Mouse (Mus musculus): ENCODE results near the gene Cacnb1.

Cacnb1 gene

GRCm38 (mm10) chr11:98022555-98023371, at the start of gene Cacnb1:
Gene Cacnb1 (minus strand): TSS chr11:98023034.
- DNase-seq (ENCODE audit: low read depth): no peak

GRCm38 (mm10) chr11:98067255-98067654, 44.4 kb upstream of the Cacnb1 start:
- no peak for DNase-seq (ENCODE audit: low read depth)

GRCm38 (mm10) chr11:98066201-98066600, 43.4 kb upstream of the Cacnb1 start:
- no peak for DNase-seq (ENCODE audit: low read depth)

- peak; percentile 58 for DNase-seq (ENCODE audit: low read depth)
These were observed 39.2 kb upstream of the Cacnb1 start for GRCm38 (mm10) chr11:98061904-98062562.

GRCm38 (mm10) chr11:98061441-98061840, 38.6 kb upstream of the Cacnb1 start:
- DNase-seq (ENCODE audit: low read depth): no peak

GRCm38 (mm10) chr11:98060104-98060692, 37.4 kb upstream of the Cacnb1 start:
- DNase-seq (ENCODE audit: low read depth): no peak

- DNase-seq (ENCODE audit: low read depth): no peak
These were observed 36.8 kb upstream of the Cacnb1 start for GRCm38 (mm10) chr11:98059662-98060061.

GRCm38 (mm10) chr11:98057998-98058397, 35.2 kb upstream of the Cacnb1 start:
- DNase-seq (ENCODE audit: low read depth): no peak

GRCm38 (mm10) chr11:98057466-98057865, 34.6 kb upstream of the Cacnb1 start:
- DNase-seq (ENCODE audit: low read depth): no peak

GRCm38 (mm10) chr11:98052989-98053834, 30.4 kb upstream of the Cacnb1 start, which contains the start of gene Stac2:
Gene Stac2 (minus strand): TSS chr11:98053462.
- DNase-seq (ENCODE audit: low read depth): no peak

GRCm38 (mm10) chr11:98052129-98052988, 29.5 kb upstream of the Cacnb1 start:
- DNase-seq (ENCODE audit: low read depth): no peak

- no peak for DNase-seq (ENCODE audit: low read depth)
These were observed 28.8 kb upstream of the Cacnb1 start for GRCm38 (mm10) chr11:98051611-98052128.

- DNase-seq (ENCODE audit: low read depth): no peak
These were observed 28.1 kb upstream of the Cacnb1 start for GRCm38 (mm10) chr11:98050940-98051339.

GRCm38 (mm10) chr11:98050520-98050815, 27.6 kb upstream of the Cacnb1 start:
- no peak for DNase-seq (ENCODE audit: low read depth)

- no peak for DNase-seq (ENCODE audit: low read depth)
These were observed 27.1 kb upstream of the Cacnb1 start for GRCm38 (mm10) chr11:98049672-98050519.

GRCm38 (mm10) chr11:98047745-98048144, 24.9 kb upstream of the Cacnb1 start:
- DNase-seq (ENCODE audit: low read depth): no peak

- no peak for DNase-seq (ENCODE audit: low read depth)
These were observed 23.6 kb upstream of the Cacnb1 start for GRCm38 (mm10) chr11:98046466-98046865.

GRCm38 (mm10) chr11:98045596-98045995, 22.8 kb upstream of the Cacnb1 start:
- no peak for DNase-seq (ENCODE audit: low read depth)

- no peak for DNase-seq (ENCODE audit: low read depth)
These were observed 21.2 kb upstream of the Cacnb1 start for GRCm38 (mm10) chr11:98044074-98044473.

GRCm38 (mm10) chr11:98042741-98043140, 19.9 kb upstream of the Cacnb1 start:
- DNase-seq (ENCODE audit: low read depth): no peak
